Mouse (Mus musculus) G1E (cell line): ENCODE measurements around the gene Prcd.

ENCODE experiments used
- CTCF ChIP-seq: IDR thresholded peaks from 2 replicates; pipeline ENCODE4 v1.5.1; 2012; ENCODE audit warnings: low read depth, low read length, inconsistent platforms, mixed read lengths
- GATA1 ChIP-seq: IDR thresholded peaks from 2 replicates; pipeline ENCODE4 v1.6.1; 2012; ENCODE audit warnings: borderline replicate concordance, low read length, inconsistent platforms, mixed read lengths
- POLR2AphosphoS5 ChIP-seq: IDR thresholded peaks from 2 replicates; pipeline ENCODE4 v1.6.1; 2012; ENCODE audit warnings: low read depth, low read length, inconsistent platforms; ENCODE audit not compliant: insufficient replicate concordance
- TAL1 ChIP-seq: conservative IDR thresholded peaks from 2 replicates; pipeline ENCODE4 v1.6.1; 2012; ENCODE audit warnings: low read depth, low read length, inconsistent platforms, mixed read lengths

DNA sequence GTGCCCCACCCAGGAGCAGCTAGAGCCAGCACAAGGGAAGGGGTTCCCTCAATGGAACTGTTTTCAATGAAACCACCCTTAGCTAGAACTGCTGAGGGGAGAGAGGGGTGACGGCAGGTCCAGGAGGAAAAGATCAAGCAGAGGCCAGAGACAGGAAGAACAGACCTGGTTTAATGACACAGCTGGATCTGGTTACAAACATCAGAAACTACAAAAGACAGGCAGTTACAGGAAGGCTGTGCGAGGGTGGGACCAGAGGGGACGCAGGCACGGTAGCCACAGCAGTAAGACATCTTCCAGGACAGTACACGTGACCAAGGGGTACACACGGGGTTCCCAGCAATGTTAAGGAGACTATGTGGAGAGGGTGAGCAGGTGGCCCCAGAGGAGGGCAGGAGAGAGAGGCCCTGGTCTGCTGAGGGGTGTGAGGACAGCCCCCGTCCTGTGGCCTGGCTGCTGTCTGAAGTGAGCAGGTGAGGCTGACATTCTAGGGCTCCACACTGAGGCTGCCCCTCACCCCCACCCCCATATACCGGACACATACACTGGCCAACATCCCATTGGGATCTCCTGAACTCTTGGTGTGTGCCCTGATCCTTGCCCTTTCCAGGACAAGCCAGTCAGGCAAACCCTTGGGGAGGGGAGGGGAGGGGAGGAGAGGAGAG lies 7.8 kb upstream of the Prcd start:
- no peak for TF ChIP-seq CTCF
- TF ChIP-seq GATA1: no peak
- TF ChIP-seq TAL1: no peak
- no peak for TF ChIP-seq POLR2AphosphoS5
